Mouse (Mus musculus) limb, embryonic 12.5 days (tissue): ENCODE results near the gene 2010111I01Rik. TPM values are rescaled to one million over a fixed set of nuclear protein-coding genes. Genes with fewer than 3 reads are reported as not detected.
A peak's percentile ranks its signal among the peaks of the same experiment; 100 is the strongest.

Experiments
- ATAC-seq: fragments of 200-750 bp; cut with Nextera tagmentation; 2 replicates; pipeline ENCODE4 v1.8.0; 2017; ENCODE audit warnings: low read depth, moderate TSS enrichment; ENCODE audit not compliant: insufficient number of reproducible peaks, insufficient read depth, low FRiP score, low TSS enrichment
- H3K27ac ChIP-seq: fragments of 300-500 bp; sonication (generic); 2 replicates; pipeline ENCODE4 v1.5.1; 2016; ENCODE audit warnings: mild to moderate bottlenecking, moderate library complexity
- H3K27me3 ChIP-seq: fragments of 300-500 bp; sonication (generic); 2 replicates; pipeline ENCODE4 v1.6.1; 2016; ENCODE audit warnings: mild to moderate bottlenecking, moderate library complexity
- H3K36me3 ChIP-seq: fragments of 300-500 bp; sonication (generic); 2 replicates; pipeline ENCODE4 v1.6.1; 2016; ENCODE audit warnings: mild to moderate bottlenecking, moderate library complexity
- H3K4me1 ChIP-seq: fragments of 300-500 bp; sonication (generic); replicated peaks from 2 replicates; pipeline ENCODE4 v1.6.1; 2016
- H3K4me2 ChIP-seq: fragments of 300-500 bp; sonication (generic); 2 replicates; pipeline ENCODE4 v1.6.1; 2016; ENCODE audit warnings: mild to moderate bottlenecking, moderate library complexity
- H3K4me3 ChIP-seq: fragments of 300-500 bp; sonication (generic); replicated peaks from 2 replicates; pipeline ENCODE4 v1.5.1; 2016; ENCODE audit warnings: mild to moderate bottlenecking
- H3K9ac ChIP-seq: fragments of 300-500 bp; sonication (generic); replicated peaks from 2 replicates; pipeline ENCODE4 v1.6.1; 2016; ENCODE audit warnings: mild to moderate bottlenecking, moderate library complexity
- H3K9me3 ChIP-seq: fragments of 300-500 bp; sonication (generic); 2 replicates; pipeline ENCODE4 v1.6.1; 2016; ENCODE audit warnings: mild to moderate bottlenecking, moderate library complexity
- WGBS: fragments of 180-500 bp; shearing (Covaris S2); methylation state at CpG from one replicate; pipeline ENCODE4 v1.1.7; 2016; 5-methylcytosine and 5-hydroxymethylcytosine counted together
- polyA plus RNA-seq: library from polyadenylated mRNA; unstranded; fragments of >200 nt; fragmentation: Nextera tagmentation; extraction: Ambion mirVana; gene quantifications from 2 replicates; pipeline ENCODE4 v1.2.1, GENCODE M21; 2016

The 2010111I01Rik gene
- polyA plus RNA-seq, 1 experiment from 2014 or later: 207 TPM

DNA sequence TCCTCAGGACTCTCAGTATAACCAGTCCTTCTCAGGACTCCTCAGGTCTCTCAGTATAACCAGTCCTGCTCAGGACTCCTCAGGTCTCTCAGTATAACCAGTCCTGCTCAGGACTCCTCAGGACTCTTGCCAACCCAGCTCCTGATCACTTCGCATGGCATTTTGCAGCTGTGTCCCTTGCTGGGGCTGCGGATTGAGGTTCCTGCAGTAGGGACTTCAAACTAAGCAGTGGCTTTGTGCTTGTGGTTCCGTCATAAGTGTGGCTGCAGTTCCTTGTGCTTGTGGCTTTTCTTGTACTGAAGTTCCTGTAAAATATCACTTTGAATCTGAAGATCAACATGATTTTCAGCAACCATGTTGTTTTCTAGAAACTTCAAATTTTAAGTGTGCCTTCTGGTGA is 320.1 kb downstream of the 2010111I01Rik start:
- Histone ChIP-seq H3K9ac (no peak overlapping the region), H3K4me1 (peaks cover 75% of the 10 kb centered on the region), H3K4me3 (no peak overlapping the region), H3K27me3 (no peaks in the 10 kb centered on the region), H3K9me3 (no peaks in the 10 kb centered on the region), H3K4me2 (no peak overlapping the region), H3K27ac (no peak overlapping the region), H3K36me3 (peaks cover 74% of the 10 kb centered on the region)
- ATAC-seq: no peak
- WGBS: 98% methylated on average over 3 of the region's 3 CpGs

- Histone ChIP-seq H3K36me3 (peaks cover 91% of the 10 kb centered on the region), H3K4me3 (no peak overlapping the region), H3K27ac (peak overlapping the region; percentile 42; the same call in 1 of the 2 replicates), H3K4me2 (no peak overlapping the region), H3K9me3 (no peaks in the 10 kb centered on the region), H3K27me3 (no peaks in the 10 kb centered on the region), H3K4me1 (peaks cover 72% of the 10 kb centered on the region), H3K9ac (no peak overlapping the region)
- 75% methylated on average over 11 of the region's 11 CpGs for WGBS
- ATAC-seq: no peak
These were observed 321.9 kb downstream of the 2010111I01Rik start for GRCm38 (mm10) chr13:63286483-63287102.

DNA sequence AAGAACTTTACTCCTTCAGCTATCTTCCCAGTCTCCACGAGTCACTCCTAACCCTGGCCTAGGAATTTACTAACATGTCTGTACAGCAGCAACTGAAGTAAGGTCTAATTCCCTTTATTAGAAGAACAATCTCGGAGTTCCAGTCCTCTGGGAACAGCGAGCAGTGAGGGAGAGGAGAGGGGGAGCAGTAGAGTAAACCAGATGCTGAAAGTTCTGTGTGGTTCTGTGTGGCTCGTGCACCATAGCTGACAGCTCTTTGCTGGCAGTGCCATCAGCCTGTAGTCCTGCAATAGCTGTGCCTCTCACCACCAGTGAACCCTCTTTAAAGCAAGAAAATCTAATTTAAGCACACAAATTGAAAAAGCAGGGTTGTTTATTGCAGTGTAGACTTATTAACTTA is 324.5 kb downstream of the 2010111I01Rik start:
- peak overlapping the region; percentile 17 for H3K4me2 ChIP-seq
- peak; percentile 28; the same call in 1 of the 2 replicates for ATAC-seq

GRCm38 (mm10) chr13:63289687-63290086 is 325.0 kb downstream of the 2010111I01Rik start:
- H3K4me1 ChIP-seq: peaks cover 87% of the 10 kb centered on the region
- H3K27ac ChIP-seq: peak overlapping the region; percentile 50; the same call in 1 of the 2 replicates
- peaks cover 76% of the 10 kb centered on the region for H3K36me3 ChIP-seq
- no peak overlapping the region for H3K4me2 ChIP-seq
- ATAC-seq: no peak
- H3K27me3 ChIP-seq: no peaks in the 10 kb centered on the region
- no peaks in the 10 kb centered on the region for H3K9me3 ChIP-seq
- WGBS: 22% methylated on average over 5 of the region's 5 CpGs
- no peak overlapping the region for H3K9ac ChIP-seq
- no peak overlapping the region for H3K4me3 ChIP-seq

More for the DNA sequence above, 324.5 kb downstream of the 2010111I01Rik start:
- H3K9ac ChIP-seq: no peak overlapping the region; the same call in 1 of the 2 replicates
- H3K4me3 ChIP-seq: no peak overlapping the region
- WGBS: 5% methylated on average over 4 of the region's 4 CpGs
- H3K9me3 ChIP-seq: no peaks in the 10 kb centered on the region
- peak overlapping the region; percentile 85 for H3K27ac ChIP-seq
- H3K36me3 ChIP-seq: peaks cover 76% of the 10 kb centered on the region
- no peaks in the 10 kb centered on the region for H3K27me3 ChIP-seq
- H3K4me1 ChIP-seq: peaks cover 82% of the 10 kb centered on the region

- Histone ChIP-seq H3K4me3 (no peak overlapping the region), H3K9me3 (no peaks in the 10 kb centered on the region), H3K27ac (peak overlapping the region; percentile 50), H3K4me2 (no peak overlapping the region), H3K36me3 (peaks cover 76% of the 10 kb centered on the region), H3K4me1 (peaks cover 89% of the 10 kb centered on the region), H3K9ac (no peak overlapping the region), H3K27me3 (no peaks in the 10 kb centered on the region)
- WGBS: 73% methylated on average over 4 of the region's 4 CpGs
- no peak for ATAC-seq
These were observed 325.4 kb downstream of the 2010111I01Rik start for GRCm38 (mm10) chr13:63290126-63290525.

- Histone ChIP-seq H3K9me3 (no peaks in the 10 kb centered on the region), H3K27me3 (no peaks in the 10 kb centered on the region), H3K27ac (no peak overlapping the region), H3K4me2 (no peak overlapping the region), H3K36me3 (peaks cover 77% of the 10 kb centered on the region), H3K4me3 (no peak overlapping the region), H3K9ac (no peak overlapping the region), H3K4me1 (peaks cover 91% of the 10 kb centered on the region)
- ATAC-seq: no peak
- WGBS: 96% methylated on average over 6 of the region's 6 CpGs
These were observed 326.3 kb downstream of the 2010111I01Rik start for GRCm38 (mm10) chr13:63291016-63291415.

- Histone ChIP-seq H3K4me1 (peaks cover 64% of the 10 kb centered on the region), H3K36me3 (peaks cover 77% of the 10 kb centered on the region), H3K4me2 (0 out of 2 replicates have a peak overlapping the region, but pooled peaks have one; percentile 2), H3K9ac (0 out of 2 replicates have a peak overlapping the region, but pooled peaks have one; percentile 12), H3K4me3 (no peak overlapping the region), H3K27me3 (no peaks in the 10 kb centered on the region), H3K9me3 (no peaks in the 10 kb centered on the region), H3K27ac (peak overlapping the region; percentile 80)
- no peak for ATAC-seq
- 51% methylated on average over 3 of the region's 3 CpGs for WGBS
These were observed 329.0 kb downstream of the 2010111I01Rik start for GRCm38 (mm10) chr13:63293647-63294046.

DNA sequence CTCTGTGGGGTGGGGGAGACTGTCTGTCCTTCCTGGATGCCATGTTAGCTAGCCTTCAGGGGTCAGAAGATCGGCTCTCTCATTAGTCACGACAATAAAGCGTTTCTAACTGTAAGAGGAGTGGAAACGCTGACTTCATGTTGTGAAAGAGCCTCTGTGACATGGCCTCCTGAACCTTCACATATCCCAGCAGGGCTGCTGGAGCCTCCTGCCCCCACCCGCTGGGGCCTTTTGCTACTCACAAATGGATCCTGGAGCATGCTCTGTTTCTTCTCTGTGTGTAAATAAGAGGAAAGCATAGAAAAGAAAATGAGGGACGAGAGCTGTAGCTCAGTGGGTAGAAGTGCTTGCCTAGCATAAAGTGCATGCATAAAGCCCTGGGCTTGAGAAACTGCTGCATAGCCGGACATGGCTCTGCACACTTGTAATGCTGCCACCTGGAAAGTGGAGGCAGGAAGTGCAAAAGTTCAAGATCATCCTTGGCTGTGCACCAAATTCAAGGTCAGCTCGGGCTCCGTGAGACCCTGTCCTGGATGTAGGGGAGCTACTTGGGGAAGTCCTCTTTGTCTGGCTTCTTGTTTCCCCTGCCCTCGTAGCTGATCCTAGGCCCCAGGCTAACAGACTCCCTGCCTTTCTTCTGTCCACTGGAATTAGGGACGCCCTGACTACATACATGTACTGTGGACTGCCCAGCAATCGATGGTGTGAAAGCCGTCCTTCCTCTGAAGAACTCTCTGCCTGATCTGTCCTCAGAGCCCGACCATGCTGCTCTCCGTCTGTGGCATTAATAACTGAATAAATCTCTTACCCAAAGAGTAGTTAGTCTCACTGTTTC is 329.9 kb downstream of the 2010111I01Rik start:
- Histone ChIP-seq H3K27me3 (no peaks in the 10 kb centered on the region), H3K4me2 (0 out of 2 replicates have a peak overlapping the region, but pooled peaks have one; percentile 2), H3K27ac (peak overlapping the region; percentile 80), H3K4me3 (no peak overlapping the region), H3K4me1 (peaks cover 55% of the 10 kb centered on the region), H3K9me3 (no peaks in the 10 kb centered on the region), H3K36me3 (peaks cover 79% of the 10 kb centered on the region), H3K9ac (0 out of 2 replicates have a peak overlapping the region, but pooled peaks have one; percentile 8)
- ATAC-seq: no peak
- WGBS: 45% methylated on average over 15 of the region's 15 CpGs

DNA sequence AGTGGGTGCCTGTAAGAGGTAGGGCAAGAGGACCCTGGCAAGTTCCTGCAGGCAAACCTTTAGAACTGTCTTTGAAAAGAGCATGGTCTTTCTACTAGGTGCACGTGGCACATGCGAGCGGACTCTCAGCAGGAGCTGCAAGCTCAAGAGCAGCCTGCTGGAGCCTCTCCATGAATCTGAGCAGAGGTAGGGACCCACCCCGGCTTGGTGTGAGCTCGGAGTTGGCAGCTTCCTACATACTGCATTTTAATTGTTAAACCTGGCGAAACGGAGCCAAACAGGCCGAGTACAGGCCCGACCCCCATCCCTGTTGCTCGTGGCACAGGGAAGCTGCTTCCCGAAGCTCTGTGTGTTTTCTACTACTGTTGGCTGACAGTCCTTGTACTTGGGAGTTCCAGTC is 331.6 kb downstream of the 2010111I01Rik start:
- peaks cover 79% of the 10 kb centered on the region for H3K36me3 ChIP-seq
- peaks cover 54% of the 10 kb centered on the region for H3K4me1 ChIP-seq
- H3K9me3 ChIP-seq: no peaks in the 10 kb centered on the region
- no peak overlapping the region for H3K9ac ChIP-seq
- 88% methylated on average over 11 of the region's 11 CpGs for WGBS
- no peak overlapping the region for H3K4me3 ChIP-seq
- no peaks in the 10 kb centered on the region for H3K27me3 ChIP-seq
- ATAC-seq: no peak
- no peak overlapping the region for H3K4me2 ChIP-seq
- H3K27ac ChIP-seq: 0 out of 2 replicates have a peak overlapping the region, but pooled peaks have one; percentile 1

- Histone ChIP-seq H3K27me3 (no peaks in the 10 kb centered on the region), H3K4me1 (peaks cover 55% of the 10 kb centered on the region), H3K27ac (no peak overlapping the region), H3K4me3 (no peak overlapping the region), H3K4me2 (no peak overlapping the region), H3K9me3 (no peaks in the 10 kb centered on the region), H3K36me3 (peaks cover 79% of the 10 kb centered on the region), H3K9ac (no peak overlapping the region)
- ATAC-seq: no peak
- 86% methylated on average over 2 of the region's 2 CpGs for WGBS
These were observed 332.3 kb downstream of the 2010111I01Rik start for GRCm38 (mm10) chr13:63297003-63297402.

- WGBS: 94% methylated on average over 3 of the region's 3 CpGs
- peaks cover 83% of the 10 kb centered on the region for H3K36me3 ChIP-seq
These were observed 333.2 kb downstream of the 2010111I01Rik start for GRCm38 (mm10) chr13:63297933-63298332.

More at GRCm38 (mm10) chr13:63297933-63298332, 333.2 kb downstream of the 2010111I01Rik start:
- no peaks in the 10 kb centered on the region for H3K9me3 ChIP-seq
- no peaks in the 10 kb centered on the region for H3K27me3 ChIP-seq
- H3K9ac ChIP-seq: no peak overlapping the region
- no peak overlapping the region for H3K4me2 ChIP-seq
- peaks cover 58% of the 10 kb centered on the region for H3K4me1 ChIP-seq
- H3K27ac ChIP-seq: no peak overlapping the region
- no peak overlapping the region for H3K4me3 ChIP-seq
- ATAC-seq: no peak
